Mouse (Mus musculus) cerebellum, adult 11 months (tissue): ENCODE results near the gene Fnbp4.

Experiments
- DNase-seq: peaks from one replicate; pipeline ENCODE4 v3.0.0; 2022

Fnbp4 gene

DNA sequence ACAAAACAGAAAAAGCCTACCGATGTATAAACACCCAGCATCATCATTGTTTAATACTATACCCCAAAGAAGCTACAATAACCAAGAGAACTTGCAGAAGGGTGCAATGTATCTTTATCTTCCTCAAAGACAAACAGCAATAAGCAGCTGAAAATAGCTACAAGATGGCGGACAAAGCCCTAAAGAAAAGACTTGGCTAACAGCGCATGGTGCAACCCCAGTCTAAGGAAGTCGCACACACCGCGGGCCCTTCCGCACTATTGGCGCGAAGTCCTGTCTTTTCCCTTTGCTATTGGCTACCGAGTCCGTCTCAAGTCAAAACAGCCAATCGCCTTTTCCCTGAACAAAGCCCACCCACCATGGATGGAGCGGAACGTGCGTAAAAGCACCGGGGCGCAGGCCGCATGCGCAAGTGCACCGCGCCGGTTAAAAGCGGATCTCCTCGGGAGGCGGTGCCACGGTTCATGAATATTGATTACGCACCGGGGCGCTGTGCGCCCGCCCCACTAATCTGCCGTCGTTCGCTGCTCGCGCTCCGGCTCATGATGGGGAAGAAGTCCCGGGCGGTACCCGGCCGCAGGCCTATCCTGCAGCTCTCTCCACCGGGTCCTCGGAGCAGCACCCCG lies at the start of gene Fnbp4:
Gene Fnbp4 (plus strand): TSS at position 318 of the 626 bp plus-strand sequence.
- peak; percentile 98 for DNase-seq

DNA sequence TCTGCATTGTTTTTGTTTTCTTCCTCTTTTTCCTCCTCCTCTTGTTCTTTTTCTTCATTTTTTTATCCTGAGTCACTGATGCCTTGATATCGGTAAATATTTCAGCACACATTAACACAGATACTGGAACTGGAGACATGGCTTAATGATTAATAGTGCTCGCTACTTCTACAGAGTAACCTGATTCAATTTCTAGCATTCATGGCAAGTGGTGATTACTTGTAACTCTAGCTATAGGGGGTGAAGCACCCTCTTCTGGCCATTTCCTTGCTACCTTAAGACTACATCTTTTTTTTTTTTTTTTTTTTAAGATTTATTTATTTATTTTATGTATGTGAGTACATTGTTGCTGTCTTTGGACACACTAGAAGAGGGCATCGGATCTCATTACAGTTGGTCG lies 44.2 kb upstream of the Fnbp4 start:
- no peak for DNase-seq

DNA sequence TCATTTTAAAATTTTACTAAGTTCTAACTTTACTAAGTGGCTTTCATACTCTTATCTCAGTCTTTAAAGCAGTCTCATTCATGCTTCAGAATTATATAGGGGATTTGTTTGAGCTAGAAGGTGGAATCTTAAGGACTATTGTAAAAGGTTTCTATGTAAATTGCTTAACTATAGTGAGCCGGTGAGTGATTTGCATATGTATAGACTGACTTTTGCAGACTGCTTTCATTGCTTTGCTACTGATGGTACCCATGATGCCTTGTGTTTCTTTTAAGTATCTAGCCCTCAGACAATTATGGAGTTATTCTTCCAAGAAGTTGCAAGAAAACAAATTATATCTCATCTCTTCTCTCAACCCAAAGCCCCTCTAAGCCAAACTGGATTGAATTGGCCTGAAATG lies 36.6 kb upstream of the Fnbp4 start:
- no peak for DNase-seq

DNA sequence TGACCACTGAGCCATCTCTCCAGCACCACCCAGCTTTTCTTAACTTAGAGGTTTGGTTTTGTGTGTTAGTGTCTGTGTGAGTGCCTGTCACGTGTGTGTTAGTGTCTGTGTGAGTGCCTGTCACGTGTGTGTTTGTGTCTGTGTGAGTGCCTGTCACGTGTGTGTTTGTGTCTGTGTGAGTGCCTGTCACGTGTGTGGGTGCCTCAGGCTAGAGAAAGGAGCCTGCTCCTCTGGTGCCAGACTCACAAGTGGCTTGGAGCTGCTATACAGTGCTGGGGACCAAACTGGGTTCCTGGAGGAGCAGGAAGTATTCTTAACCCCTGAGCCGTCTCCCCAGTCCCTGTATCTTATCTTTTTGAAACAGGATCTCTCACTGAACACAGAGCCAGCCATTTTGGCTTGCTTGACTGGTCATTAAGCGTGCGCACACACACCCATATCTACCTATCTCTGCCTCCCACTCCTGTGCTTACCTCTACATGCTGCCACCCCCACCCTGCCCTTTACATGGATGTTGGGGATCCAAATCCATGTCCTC lies 29.5 kb upstream of the Fnbp4 start:
- no peak for DNase-seq

DNA sequence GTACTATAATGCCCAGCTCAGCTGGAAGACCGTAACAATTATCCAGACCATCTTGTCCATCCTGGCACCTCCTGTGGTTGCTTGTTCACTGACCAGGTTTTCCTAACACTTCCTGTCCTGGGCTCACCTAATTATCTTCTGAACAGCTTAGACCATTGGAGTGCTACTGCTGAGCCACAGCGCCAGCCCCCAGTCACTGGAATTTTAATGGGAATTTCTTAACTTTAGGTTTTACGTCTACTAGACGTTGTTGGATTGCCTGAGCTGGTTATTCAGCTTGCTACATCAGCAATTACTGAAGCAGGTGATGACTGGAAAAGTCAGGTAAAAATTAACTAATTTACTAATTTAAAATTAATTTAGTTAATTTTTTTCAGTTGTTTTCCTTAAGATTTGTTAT lies 27.8 kb upstream of the Fnbp4 start:
- no peak for DNase-seq

DNA sequence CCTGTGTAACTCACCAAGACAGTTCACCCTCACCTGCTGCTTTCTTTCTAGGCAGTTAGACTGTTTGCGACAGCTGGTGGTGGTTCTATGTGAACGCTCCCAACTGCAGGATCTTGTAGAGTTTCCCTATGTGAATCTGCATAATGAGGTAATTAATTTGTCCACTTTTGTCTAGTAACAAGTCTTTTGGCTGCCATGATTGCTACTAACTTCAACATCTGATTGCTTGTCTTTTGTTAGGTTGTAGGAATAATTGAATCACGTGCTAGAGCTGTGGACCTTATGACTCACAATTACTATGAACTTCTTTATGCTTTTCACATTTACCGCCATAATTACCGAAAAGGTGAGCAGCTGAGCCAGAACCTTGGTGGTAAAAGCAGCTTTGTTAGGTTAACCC lies 27.2 kb upstream of the Fnbp4 start:
- no peak for DNase-seq

DNA sequence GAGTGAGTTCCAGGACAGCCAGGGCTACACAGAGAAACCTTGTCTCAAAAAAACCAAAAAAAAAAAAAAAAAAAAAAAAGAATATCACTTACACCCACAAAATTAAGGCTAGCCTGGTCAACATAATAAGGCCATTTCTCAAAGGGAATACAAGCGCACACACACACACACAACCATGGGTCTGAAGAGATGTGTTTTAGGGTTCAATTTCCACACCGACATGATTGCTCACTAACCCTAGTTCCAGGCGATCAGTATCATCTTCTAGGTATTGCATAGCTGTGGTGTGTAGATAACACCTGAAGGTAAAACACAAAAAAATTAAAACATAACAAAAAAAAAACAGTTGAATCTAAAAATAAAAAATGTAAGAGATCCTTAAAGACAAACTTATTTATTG lies 18.4 kb upstream of the Fnbp4 start:
- DNase-seq: no peak

DNA sequence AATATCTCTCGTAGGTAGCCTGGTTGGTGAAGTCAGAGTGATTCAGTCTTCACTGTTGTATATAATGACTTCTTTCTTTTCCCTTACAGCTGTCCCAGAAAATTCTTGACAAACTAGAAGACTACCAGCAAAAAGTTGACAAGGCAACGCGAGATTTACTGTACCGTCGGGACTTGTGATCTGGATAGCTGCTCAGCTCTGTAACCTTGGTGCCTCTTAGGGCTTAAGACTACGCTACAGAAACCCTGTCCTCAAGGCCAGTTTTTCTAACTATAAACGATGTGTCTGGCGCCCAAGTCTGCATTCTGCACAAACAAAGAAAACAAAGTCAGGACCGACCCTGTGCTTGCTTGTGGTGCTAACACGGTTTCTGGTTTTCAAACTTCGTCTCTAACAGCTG lies 9.8 kb upstream of the Fnbp4 start:
- DNase-seq: no peak

DNA sequence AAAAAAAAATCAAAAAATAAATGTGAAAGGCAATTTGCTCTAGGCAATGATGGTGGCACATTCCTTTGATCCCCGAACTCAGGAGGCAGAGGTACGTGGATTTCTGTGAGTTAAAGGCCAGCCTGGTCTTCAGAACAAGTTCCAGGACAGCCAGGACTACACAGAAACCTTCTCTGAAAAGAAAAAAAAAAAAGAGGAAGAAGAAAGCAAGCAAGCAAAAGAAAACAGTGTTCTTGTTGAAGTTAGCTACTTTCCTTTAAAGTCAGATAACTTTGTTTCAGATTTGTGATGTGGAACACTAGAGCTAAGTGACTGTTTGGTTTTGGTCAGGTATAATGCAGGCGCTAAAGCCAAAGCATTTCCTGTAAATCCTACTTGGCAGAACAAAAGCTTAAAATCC lies 6.4 kb upstream of the Fnbp4 start:
- no peak for DNase-seq

DNA sequence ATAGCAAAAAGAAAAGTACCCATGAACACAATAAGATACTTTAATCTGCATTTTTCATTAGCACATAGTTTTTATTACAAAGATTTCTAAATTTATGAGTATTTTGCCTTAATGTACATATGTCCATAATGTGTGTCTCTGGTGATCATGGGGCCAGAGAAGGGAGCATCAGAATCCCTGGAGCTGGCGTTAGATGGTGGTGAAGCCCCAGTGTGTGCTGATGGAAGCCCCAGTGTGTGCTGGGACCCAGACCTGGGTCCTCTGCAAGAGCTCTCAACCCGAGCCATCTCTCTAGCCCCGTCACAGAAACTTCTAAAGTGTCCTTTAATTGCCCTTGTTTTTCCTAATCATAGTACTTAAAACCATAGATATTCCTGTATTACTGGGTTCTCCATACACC lies 5.8 kb upstream of the Fnbp4 start:
- DNase-seq: no peak

DNA sequence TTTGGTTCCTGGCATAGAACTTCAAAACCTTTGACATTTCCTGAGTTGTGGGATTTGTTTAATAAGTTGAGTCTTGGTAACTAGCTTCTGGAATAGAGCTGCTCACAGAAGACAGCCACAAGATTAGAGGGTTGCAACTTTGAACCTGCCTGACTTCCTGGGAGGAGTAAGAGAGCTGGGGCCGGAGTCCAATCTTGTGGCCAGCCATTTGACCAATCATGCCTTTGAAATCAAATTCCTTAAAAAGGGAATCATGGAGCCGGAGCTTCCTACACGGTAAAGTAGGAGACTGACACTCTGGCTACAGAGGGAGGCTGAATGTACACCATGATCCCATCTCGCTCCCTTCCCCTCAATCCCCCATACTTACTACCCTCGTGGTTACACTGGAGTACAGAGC lies 5.2 kb upstream of the Fnbp4 start:
- DNase-seq: no peak

DNA sequence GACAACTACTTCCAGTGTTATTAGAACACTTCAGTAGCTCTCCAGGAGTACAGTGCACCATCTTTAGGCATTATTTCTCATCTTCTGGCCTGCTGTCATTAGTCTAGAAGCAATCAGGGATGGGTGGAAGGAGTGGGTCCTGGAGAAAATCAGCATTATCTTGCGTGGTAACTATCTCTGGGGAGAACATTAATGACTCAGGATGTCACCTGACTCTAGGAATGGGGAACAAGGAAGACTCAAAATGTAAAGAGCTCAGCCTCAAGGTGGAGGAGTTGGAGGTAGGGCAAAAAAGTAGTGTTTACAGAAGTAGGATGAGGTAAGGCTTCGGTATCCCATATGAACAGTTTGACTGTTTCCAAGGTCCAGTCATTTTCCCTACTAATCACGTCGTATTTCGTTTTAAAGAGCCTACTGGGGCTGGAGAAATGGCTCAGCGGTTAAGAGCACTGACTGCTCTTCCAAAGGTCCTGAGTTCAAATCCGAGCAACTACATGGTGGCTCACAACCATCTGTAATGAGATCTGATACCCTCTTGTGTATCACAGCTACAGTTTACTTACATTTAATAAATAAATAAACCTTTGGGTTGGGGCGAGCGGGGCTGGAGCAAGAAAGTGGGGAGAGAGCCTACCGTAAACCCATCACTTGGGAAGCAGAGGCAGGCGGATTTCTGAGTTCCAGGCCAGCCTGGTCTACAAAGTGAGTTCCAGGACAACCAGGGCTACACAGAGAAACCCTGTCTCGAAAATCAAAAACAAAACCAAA lies 701 bp upstream of the Fnbp4 start:
- DNase-seq: peak; percentile 35

DNA sequence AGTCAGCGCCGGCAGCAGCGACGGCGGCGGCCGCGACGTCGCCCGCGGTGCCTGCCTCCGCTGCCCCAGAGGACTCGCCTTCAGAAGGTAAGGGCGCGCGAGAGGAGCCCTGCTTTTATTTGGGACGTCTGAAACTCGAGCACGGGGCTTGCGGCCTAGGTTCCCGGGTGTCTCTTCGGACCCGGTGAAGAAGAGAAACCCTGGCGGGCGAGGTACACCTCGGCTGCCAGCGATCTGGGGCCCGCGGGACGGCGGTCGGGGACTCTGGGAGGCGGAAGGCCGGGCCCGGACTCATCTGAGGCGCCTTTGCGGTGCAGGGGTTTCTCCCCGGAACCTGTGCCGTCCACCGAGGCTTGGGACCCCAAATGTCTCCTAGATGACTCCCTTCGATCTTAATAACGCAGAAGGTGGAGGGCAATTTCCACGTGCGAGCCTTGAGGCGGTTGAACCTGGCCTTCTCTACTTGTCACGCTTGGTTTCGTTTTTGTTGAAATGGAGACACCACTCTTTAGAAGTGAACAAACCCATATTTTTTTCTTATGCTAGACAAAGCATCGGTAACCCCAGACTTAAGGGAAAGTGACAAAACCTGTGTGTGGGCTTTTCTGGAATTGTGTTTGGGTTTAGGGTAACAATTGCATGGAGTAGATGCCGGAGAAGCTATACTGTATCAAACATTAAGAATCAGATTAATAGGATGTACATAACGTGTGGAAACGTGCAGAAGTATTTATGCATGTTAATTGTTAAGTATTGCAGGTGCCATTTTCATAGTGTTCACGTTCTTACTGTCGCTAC lies 769 bp downstream of the Fnbp4 start:
- no peak for DNase-seq

DNA sequence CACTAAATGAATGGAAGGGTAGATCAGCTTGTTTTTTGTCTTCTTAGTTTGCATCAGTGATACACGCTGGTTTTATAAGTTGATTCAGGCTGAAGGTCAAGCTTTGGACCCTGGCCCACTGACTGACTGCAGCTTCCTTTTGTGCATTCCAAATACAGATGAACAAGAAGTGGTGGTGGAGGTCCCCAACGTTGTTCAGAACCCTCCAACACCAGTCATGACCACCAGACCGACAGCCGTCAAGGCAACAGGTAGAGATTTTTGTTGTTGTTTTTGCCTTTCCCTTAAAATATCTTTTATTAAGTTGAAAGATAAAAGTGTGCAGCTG lies 1.3 kb downstream of the Fnbp4 start:
- no peak for DNase-seq

DNA sequence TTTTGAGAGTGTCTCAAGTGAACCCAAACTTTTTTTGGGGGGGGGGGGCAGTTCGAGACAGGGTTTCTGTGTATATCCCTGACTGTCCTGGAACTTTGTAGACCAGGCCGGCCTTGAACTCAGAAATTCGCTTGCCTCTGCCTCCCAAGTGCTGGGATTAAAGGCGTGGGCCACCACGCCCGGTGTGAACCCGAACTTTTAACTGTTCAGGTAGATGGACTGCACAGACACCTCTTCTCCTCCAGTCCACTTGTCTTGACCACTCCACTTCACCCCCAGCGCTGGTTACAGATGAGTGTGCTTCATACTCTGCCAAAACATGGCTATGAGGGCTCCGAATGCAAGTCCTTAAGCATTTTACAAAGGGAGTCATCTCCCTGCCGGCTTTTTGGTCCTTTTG lies 2.0 kb downstream of the Fnbp4 start:
- no peak for DNase-seq

DNA sequence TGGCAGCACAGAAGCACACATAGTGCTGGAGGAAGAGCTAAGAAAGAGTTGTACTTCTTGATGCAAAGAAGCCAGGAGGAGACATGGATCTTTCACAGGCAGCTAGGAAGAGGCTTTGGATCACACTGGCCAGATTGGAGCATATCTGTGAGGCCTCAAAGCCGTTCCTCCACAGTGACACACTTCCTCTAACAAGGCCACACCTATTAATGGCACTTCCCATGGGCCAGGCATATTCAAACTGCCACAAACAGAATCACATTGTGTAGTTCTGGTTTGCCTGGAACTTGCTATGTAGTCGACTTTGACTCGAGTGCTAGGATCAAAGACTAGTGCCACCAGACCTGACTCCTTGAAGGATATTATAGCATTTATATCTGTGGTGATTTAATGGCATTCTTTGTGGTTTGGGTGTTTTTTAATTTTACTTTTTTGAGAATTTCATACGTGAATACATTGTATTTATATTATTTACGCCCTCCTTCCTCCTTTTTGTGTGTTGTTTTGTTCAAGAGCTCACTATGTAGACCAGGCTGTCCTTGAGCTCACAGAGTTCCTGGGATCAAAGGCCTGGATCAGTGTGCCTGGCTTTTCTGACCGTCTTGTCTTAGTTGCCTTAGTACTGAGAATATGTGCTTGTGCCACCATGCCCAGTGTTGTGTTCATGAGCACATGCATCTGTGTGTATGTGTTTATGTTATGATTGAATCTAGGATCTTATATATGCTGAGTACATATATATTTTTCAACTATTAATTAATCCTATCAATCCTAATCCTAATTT lies 4.7 kb downstream of the Fnbp4 start:
- no peak for DNase-seq

DNA sequence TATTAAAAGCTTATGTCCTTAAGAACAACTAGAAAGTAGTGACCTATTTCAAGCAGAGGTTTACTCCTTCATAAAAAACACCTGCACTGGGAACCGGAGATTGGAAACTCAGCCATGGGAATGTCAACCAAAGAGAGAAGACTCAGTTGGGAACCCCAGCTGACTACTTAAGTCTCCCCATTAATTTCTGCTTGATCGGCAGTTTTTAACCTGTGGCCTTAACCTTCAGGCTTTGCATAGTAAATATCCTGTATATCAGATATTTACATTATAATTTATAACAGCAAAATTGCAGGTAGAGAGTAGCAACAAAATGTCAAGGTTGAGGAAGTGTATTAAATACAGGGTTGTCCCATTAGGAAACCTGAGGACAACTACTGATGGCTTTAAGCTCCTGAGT lies 8.4 kb downstream of the Fnbp4 start:
- no peak for DNase-seq

DNA sequence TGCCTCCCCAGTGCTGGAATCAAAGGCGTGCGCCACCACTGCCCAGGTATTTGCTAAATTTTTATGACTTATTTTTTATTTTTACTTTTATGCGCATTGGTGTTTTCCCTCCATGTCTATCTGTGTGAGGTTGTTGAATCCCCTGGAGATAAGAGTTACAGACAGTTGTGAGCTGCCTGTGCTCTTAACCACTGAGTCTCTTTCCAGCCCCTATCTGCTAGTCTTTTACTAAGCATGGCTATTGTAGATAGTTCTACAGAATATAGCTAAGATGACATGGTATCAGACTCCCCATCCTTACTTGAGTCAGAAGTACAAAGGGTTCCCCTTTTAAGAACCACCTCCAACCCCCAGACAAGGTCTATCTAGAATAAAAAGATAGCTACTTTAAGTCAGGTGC lies 9.0 kb downstream of the Fnbp4 start:
- DNase-seq: no peak

DNA sequence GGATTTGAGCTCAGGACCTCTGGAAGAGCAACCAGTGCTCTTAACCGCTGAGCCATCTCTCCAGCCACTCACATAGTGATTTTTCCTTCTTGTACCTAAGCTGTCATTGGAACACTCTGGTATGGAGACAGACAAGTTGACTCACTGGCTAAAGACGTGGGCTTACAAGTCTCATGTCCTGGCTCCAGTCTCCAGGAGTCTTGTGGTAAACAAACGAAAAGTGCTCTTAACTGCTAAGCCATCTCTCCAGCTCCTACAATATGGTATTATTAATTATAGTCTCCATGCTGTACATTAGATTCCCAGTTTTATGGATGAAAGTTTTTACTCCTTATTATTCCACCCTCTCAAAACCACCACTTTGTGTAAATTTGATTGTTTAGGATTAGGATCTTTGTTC lies 20.0 kb downstream of the Fnbp4 start:
- no peak for DNase-seq

DNA sequence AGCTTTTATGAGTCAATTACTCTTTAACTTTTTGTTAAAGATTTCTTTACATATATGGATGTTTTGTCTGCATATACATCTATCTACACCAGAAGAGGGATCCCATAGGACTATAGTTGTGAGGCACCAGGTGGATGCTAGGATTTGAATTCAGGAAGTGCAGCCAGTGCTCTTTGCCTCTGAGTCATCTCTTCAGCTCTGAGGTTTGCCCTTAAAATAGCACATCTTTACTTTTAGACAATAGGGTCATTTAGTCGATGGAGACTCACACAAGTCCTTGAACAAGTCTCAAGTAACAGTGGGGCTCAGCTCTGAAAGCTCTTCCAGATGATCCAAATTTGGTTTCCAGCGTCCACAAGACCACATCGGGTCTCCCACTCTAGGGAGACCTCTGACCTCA lies 36.2 kb downstream of the Fnbp4 start:
- no peak for DNase-seq

DNA sequence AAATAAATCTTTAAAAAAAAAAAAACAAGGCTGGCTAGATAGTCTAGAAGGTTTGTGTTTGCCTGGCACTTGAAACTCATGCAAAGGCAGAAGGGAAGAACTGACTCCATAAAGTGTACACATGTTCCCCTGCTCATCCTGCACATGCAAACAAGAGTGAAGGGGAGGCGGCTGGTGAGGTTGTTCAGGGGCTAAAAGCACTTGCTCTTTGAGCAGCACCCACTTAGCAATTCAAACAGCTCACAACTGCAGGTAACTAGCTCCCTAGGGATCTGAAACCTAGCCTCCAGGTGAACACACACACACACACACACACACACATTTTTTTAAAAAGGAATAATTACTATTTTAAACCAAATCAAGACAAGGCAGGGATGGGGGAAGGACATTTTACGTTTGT lies 36.8 kb downstream of the Fnbp4 start:
- DNase-seq: no peak

DNA sequence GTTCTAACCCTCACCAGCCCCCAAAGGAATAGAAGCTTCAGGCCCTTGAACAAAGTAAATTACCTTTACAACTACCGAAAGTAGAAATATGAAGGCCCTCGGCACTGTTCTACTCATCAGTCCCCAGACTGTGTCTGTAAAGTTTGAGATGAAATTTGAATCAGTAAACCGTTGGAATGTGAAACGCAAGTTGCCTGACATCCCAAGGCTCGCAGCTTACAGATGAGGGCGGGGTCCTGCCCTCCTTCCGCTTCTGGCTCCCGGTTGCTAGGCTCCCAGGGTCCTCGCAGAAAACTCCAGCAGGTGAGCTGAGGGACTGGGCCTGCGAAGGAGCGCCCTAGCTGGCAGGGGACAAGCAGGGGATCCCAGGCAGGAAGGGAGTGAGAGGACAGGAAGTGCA lies 37.3 kb downstream of the Fnbp4 start, which contains the start of gene Agbl2:
Gene Agbl2 (plus strand): TSS at position 270 of the 400 bp plus-strand sequence.
- no peak for DNase-seq

DNA sequence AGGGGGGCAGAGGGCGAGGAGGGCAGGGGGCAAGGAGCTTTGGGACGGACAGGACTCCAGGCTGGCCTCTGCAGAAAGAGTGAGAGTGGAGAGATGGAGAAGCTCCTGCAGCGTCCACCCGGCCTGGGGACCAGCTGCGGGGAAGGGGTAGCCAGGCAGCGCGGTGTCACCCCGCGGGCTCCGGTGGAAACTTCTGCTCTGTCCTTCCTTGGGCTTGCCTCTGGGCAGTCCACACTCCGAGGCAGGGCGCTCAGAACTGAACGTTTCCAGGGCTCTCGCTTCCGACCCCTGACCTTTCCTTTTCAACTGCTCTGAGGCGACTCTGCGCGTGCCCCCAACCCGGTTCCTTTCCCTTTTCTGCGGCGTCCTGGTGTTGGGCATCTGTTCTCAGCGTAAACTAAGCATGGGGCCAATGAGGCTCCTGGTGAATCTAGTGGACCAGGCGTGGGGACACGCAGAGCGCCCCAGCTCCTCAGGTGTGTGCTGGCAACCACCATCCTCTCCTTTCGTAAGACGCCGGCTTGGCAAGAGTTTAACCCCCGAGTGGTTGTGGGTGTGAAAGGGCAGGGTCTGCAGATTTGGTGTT lies 37.8 kb downstream of the Fnbp4 start:
- DNase-seq: peak; percentile 34
